Mouse (Mus musculus): ENCODE results near the gene Serf1. TPM values are rescaled to one million over a fixed set of nuclear protein-coding genes. Genes with fewer than 3 reads are reported as not detected.

The Serf1 gene
- polyA plus RNA-seq (2012; rRNA removed): 1.9 and 2.1 TPM in 2 replicates

- H3K4me3 ChIP-seq (ENCODE audit: extremely low read depth, insufficient read depth, insufficient read length): peak within 1 kb of the TSS; percentile 83
- TF ChIP-seq POLR2A (IDR thresholded peaks at IDR 0.05; ENCODE audit: low read depth, low read length) (no peak), CTCF (IDR thresholded peaks at IDR 0.05; ENCODE audit: extremely low read depth, insufficient read depth, insufficient read length, insufficient replicate concordance) (no peak)
- H3K27ac ChIP-seq (ENCODE audit: insufficient read depth, low read length): no peak within 1 kb of the TSS
- peak; percentile 22 to 73 for DNase-seq (ENCODE audit: low read depth in 1 of 2, low spot score in 2 of 2)
- H3K36me3 ChIP-seq (ENCODE audit: control insufficient read depth, insufficient read depth, low read length): no peaks in the 10 kb centered on the region
- peaks cover 8% of the 10 kb centered on the region for H3K4me1 ChIP-seq (ENCODE audit: control insufficient read depth, insufficient read depth, insufficient read length)
- 2% methylated on average over 76 of the region's 76 CpGs for WGBS
- peaks cover 4% of the 10 kb centered on the region; the same call in 1 of the 2 replicates for H3K27me3 ChIP-seq (ENCODE audit: control insufficient read depth, insufficient read depth, low read length)
Observed at GRCm38 (mm10) chr13:100107652-100108472, at the start of gene Serf1. TSS of gene Serf1 (plus strand) at chr13:100108012.

GRCm38 (mm10) chr13:100063936-100064335 lies 43.9 kb upstream of the Serf1 start:
- DNase-seq (ENCODE audit: low read depth in 1 of 2, low spot score in 2 of 2): no peak
- WGBS: 95% methylated on average over 3 of the region's 3 CpGs
- Histone ChIP-seq H3K4me1 (ENCODE audit: control insufficient read depth, insufficient read depth, insufficient read length) (no peaks in the 10 kb centered on the region), H3K4me3 (ENCODE audit: extremely low read depth, insufficient read depth, insufficient read length) (no peak overlapping the region), H3K36me3 (ENCODE audit: control insufficient read depth, insufficient read depth, low read length) (peaks cover 37% of the 10 kb centered on the region), H3K27me3 (ENCODE audit: control insufficient read depth, insufficient read depth, low read length) (no peaks in the 10 kb centered on the region), H3K27ac (ENCODE audit: insufficient read depth, low read length) (no peak overlapping the region)
- TF ChIP-seq POLR2A (IDR thresholded peaks at IDR 0.05; ENCODE audit: low read depth, low read length): no peak
- no peak for TF ChIP-seq CTCF (IDR thresholded peaks at IDR 0.05; ENCODE audit: extremely low read depth, insufficient read depth, insufficient read length, insufficient replicate concordance)

GRCm38 (mm10) chr13:100067821-100068220 lies 40.0 kb upstream of the Serf1 start:
- H3K36me3 ChIP-seq (ENCODE audit: control insufficient read depth, insufficient read depth, low read length): peaks cover 32% of the 10 kb centered on the region

GRCm38 (mm10) chr13:100071473-100071872 lies 36.3 kb upstream of the Serf1 start:
- 90% methylated on average over 8 of the region's 8 CpGs for WGBS
- no peak for DNase-seq (ENCODE audit: low read depth in 1 of 2, low spot score in 2 of 2)
- no peak for TF ChIP-seq CTCF (IDR thresholded peaks at IDR 0.05; ENCODE audit: extremely low read depth, insufficient read depth, insufficient read length, insufficient replicate concordance)
- no peak for TF ChIP-seq POLR2A (IDR thresholded peaks at IDR 0.05; ENCODE audit: low read depth, low read length)
- no peaks in the 10 kb centered on the region for H3K27me3 ChIP-seq (ENCODE audit: control insufficient read depth, insufficient read depth, low read length)
- H3K36me3 ChIP-seq (ENCODE audit: control insufficient read depth, insufficient read depth, low read length): peaks cover 37% of the 10 kb centered on the region
- no peak overlapping the region for H3K4me3 ChIP-seq (ENCODE audit: extremely low read depth, insufficient read depth, insufficient read length)
- no peak overlapping the region for H3K27ac ChIP-seq (ENCODE audit: insufficient read depth, low read length)
- H3K4me1 ChIP-seq (ENCODE audit: control insufficient read depth, insufficient read depth, insufficient read length): no peaks in the 10 kb centered on the region

More at GRCm38 (mm10) chr13:100067821-100068220, 40.0 kb upstream of the Serf1 start:
- WGBS: 74% methylated on average over 6 of the region's 6 CpGs
- no peak for DNase-seq (ENCODE audit: low read depth in 1 of 2, low spot score in 2 of 2)
- Histone ChIP-seq H3K4me3 (ENCODE audit: extremely low read depth, insufficient read depth, insufficient read length) (no peak overlapping the region), H3K27me3 (ENCODE audit: control insufficient read depth, insufficient read depth, low read length) (no peaks in the 10 kb centered on the region), H3K27ac (ENCODE audit: insufficient read depth, low read length) (no peak overlapping the region), H3K4me1 (ENCODE audit: control insufficient read depth, insufficient read depth, insufficient read length) (no peaks in the 10 kb centered on the region)
- TF ChIP-seq CTCF (IDR thresholded peaks at IDR 0.05; ENCODE audit: extremely low read depth, insufficient read depth, insufficient read length, insufficient replicate concordance) (no peak), POLR2A (IDR thresholded peaks at IDR 0.05; ENCODE audit: low read depth, low read length) (no peak)

- 53% methylated on average over 6 of the region's 6 CpGs for WGBS
- Histone ChIP-seq H3K4me1 (ENCODE audit: control insufficient read depth, insufficient read depth, insufficient read length) (peaks cover 2% of the 10 kb centered on the region; the same call in 1 of the 2 replicates), H3K27ac (ENCODE audit: insufficient read depth, low read length) (no peak overlapping the region), H3K36me3 (ENCODE audit: control insufficient read depth, insufficient read depth, low read length) (peaks cover 19% of the 10 kb centered on the region), H3K4me3 (ENCODE audit: extremely low read depth, insufficient read depth, insufficient read length) (no peak overlapping the region), H3K27me3 (ENCODE audit: control insufficient read depth, insufficient read depth, low read length) (no peaks in the 10 kb centered on the region)
- DNase-seq (ENCODE audit: low read depth in 1 of 2, low spot score in 2 of 2): no peak
- no peak for TF ChIP-seq POLR2A (IDR thresholded peaks at IDR 0.05; ENCODE audit: low read depth, low read length)
- TF ChIP-seq CTCF (IDR thresholded peaks at IDR 0.05; ENCODE audit: extremely low read depth, insufficient read depth, insufficient read length, insufficient replicate concordance): no peak
Observed at GRCm38 (mm10) chr13:100098808-100099207, 9.0 kb upstream of the Serf1 start.

GRCm38 (mm10) chr13:100103052-100103658 lies 4.7 kb upstream of the Serf1 start:
- peaks cover 6% of the 10 kb centered on the region for H3K4me1 ChIP-seq (ENCODE audit: control insufficient read depth, insufficient read depth, insufficient read length)
- peak overlapping the region; percentile 86; the same call in 1 of the 2 replicates for H3K27ac ChIP-seq (ENCODE audit: insufficient read depth, low read length)
- peak overlapping the region; percentile 94 for H3K4me3 ChIP-seq (ENCODE audit: extremely low read depth, insufficient read depth, insufficient read length)
- no peak for DNase-seq (ENCODE audit: low read depth in 1 of 2, low spot score in 2 of 2)
- 3% methylated on average over 15 of the region's 15 CpGs for WGBS
- no peaks in the 10 kb centered on the region for H3K36me3 ChIP-seq (ENCODE audit: control insufficient read depth, insufficient read depth, low read length)
- H3K27me3 ChIP-seq (ENCODE audit: control insufficient read depth, insufficient read depth, low read length): peaks cover 3% of the 10 kb centered on the region; the same call in 1 of the 2 replicates
- TF ChIP-seq CTCF (IDR thresholded peaks at IDR 0.05; ENCODE audit: extremely low read depth, insufficient read depth, insufficient read length, insufficient replicate concordance) (no peak), POLR2A (IDR thresholded peaks at IDR 0.05; ENCODE audit: low read depth, low read length) (no peak)

Data from spleen, adult 2 months (tissue).